Mouse (Mus musculus) kidney, postnatal 0 days (tissue): ENCODE results near the gene Igsf10. TPM values are rescaled to one million over a fixed set of nuclear protein-coding genes. Genes with fewer than 3 reads are reported as not detected.

Experiments used
- ATAC-seq: fragments of 200-750 bp; cut with Nextera tagmentation; replicated peaks from 2 replicates; pipeline ENCODE4 v1.8.0; 2017; ENCODE audit warnings: low read depth, moderate number of reproducible peaks, moderate TSS enrichment, moderate library complexity; ENCODE audit not compliant: low FRiP score
- DNase-seq: peaks from one replicate; pipeline ENCODE4 v3.0.0-alpha.2; 2016; ENCODE audit warnings: low spot score
- H3K27ac ChIP-seq: fragments of 300-500 bp; sonication (generic); 2 replicates; pipeline ENCODE4 v1.5.1; 2014; ENCODE audit warnings: mild to moderate bottlenecking
- H3K27me3 ChIP-seq: fragments of 300-500 bp; sonication (generic); 2 replicates; pipeline ENCODE4 v1.6.1; 2014; ENCODE audit warnings: low read length, mixed read lengths; ENCODE audit not compliant: insufficient read depth
- H3K36me3 ChIP-seq: fragments of 300-500 bp; sonication (generic); 2 replicates; pipeline ENCODE4 v1.6.1; 2014; ENCODE audit warnings: low read length, mixed read lengths; ENCODE audit not compliant: insufficient read depth
- H3K4me1 ChIP-seq: fragments of 300-500 bp; sonication (generic); replicated peaks from 2 replicates; pipeline ENCODE4 v1.6.1; 2014; ENCODE audit warnings: antibody characterized with exemption, low read length, mixed read lengths; ENCODE audit not compliant: insufficient read depth
- H3K4me2 ChIP-seq: fragments of 300-500 bp; sonication (generic); 2 replicates; pipeline ENCODE4 v1.6.1; 2014; ENCODE audit warnings: mild to moderate bottlenecking, low read length, moderate library complexity, mixed read lengths
- H3K4me3 ChIP-seq: fragments of 300-500 bp; sonication (generic); replicated peaks from 2 replicates; pipeline ENCODE4 v1.5.1; 2014; ENCODE audit warnings: low read depth, low read length
- H3K9ac ChIP-seq: fragments of 300-500 bp; sonication (generic); 2 replicates; pipeline ENCODE4 v1.6.1; 2014; ENCODE audit warnings: low read depth, low read length
- H3K9me3 ChIP-seq: fragments of 300-500 bp; sonication (generic); replicated peaks from 2 replicates; pipeline ENCODE4 v1.6.1; 2016; ENCODE audit warnings: low read length, inconsistent platforms, mixed read lengths
- CTCF ChIP-seq: IDR thresholded peaks from 2 replicates; pipeline ENCODE4 v1.5.1; 2016; ENCODE audit warnings: antibody characterized with exemption, low read depth, mild to moderate bottlenecking, moderate library complexity
- WGBS: fragments of 180-500 bp; shearing (Covaris S2); extraction: QIAGEN DNeasy Blood & Tissue Kit; methylation state at CpG from one replicate; pipeline ENCODE4 v1.1.7; 2014; 5-methylcytosine and 5-hydroxymethylcytosine counted together
- polyA plus RNA-seq: library from polyadenylated mRNA; unstranded; fragments of >200 nt; fragmentation: Nextera tagmentation; extraction: Ambion mirVana; gene quantifications from 2 replicates; pipeline ENCODE4 v1.2.1, GENCODE M21; 2015

Igsf10 gene
- polyA plus RNA-seq, 1 experiment from 2014 or later: 2.5 TPM

GRCm38 (mm10) chr3:59270811-59271210 lies 73.4 kb downstream of the Igsf10 start:
- 93% methylated on average over 6 of the region's 6 CpGs for WGBS
- peak overlapping the region; percentile 47 for H3K27ac ChIP-seq
- no peak overlapping the region for H3K4me3 ChIP-seq
- ATAC-seq (no peak), DNase-seq (no peak)
- no peaks in the 10 kb centered on the region for H3K9me3 ChIP-seq
- H3K4me1 ChIP-seq: no peaks in the 10 kb centered on the region
- H3K36me3 ChIP-seq: no peaks in the 10 kb centered on the region
- no peak for TF ChIP-seq CTCF
- no peak overlapping the region for H3K9ac ChIP-seq
- no peak overlapping the region for H3K4me2 ChIP-seq
- no peaks in the 10 kb centered on the region for H3K27me3 ChIP-seq

Other genes with a start within 250 kb of the Igsf10 start
- gene Gpr171, start 242.6 kb downstream of the Igsf10 start, polyA plus RNA-seq: 0.20 and 0.27 TPM in 2 replicates
- 8.8 and 8.9 TPM in 2 replicates for gene P2ry14, start 190.8 kb downstream of the Igsf10 start, polyA plus RNA-seq
- 0.20 and 0.53 TPM in 2 replicates for gene Gpr87, start 149.3 kb downstream of the Igsf10 start, polyA plus RNA-seq
- gene P2ry13, start 133.5 kb downstream of the Igsf10 start, polyA plus RNA-seq: 0.86 and 0.88 TPM in 2 replicates
- 1.2 and 1.6 TPM in 2 replicates for gene P2ry12, start 81.5 kb downstream of the Igsf10 start, polyA plus RNA-seq